14 mouse cellular contexts compared by ENCODE assay signal in genomic region chr6:17515775-17516460, GRCm38 (mm10). TPM values are rescaled to one million over a fixed set of nuclear protein-coding genes. Genes with fewer than 3 reads are reported as not detected.
A peak's percentile ranks its signal among the peaks of the same experiment; 100 is the strongest.
DNase-seq lines count a peak whose midpoint lies in the region; ATAC-seq lines count a peak whose summit lies in the region.
"Had no signal": no experiment of that assay in that cellular context is flagged by ENCODE, and none has a peak within 500 bp of the region (broad histone marks: within the 10 kb centered on the region; RNA-seq: fewer than 3 reads in every experiment).

No protein-coding gene starts in this region.

- no peaks in the 10 kb centered on the region for H3K27me3 ChIP-seq in kidney, embryonic 16.5 days (ENCODE audit: insufficient read depth, low read length)
- H3K27me3 ChIP-seq in midbrain, embryonic 15.5 days (replicated peaks): no peaks in the 10 kb centered on the region
- no peaks in the 10 kb centered on the region for H3K27me3 ChIP-seq in midbrain, embryonic 13.5 days
- no peaks in the 10 kb centered on the region for H3K27me3 ChIP-seq in neural tube, embryonic 15.5 days (replicated peaks)

- H3K4me2 ChIP-seq in kidney, embryonic 16.5 days (replicated peaks; ENCODE audit: low read depth, low read length): no peak overlapping the region
- no peak overlapping the region for H3K4me2 ChIP-seq in midbrain, embryonic 15.5 days
- H3K4me2 ChIP-seq in midbrain, embryonic 13.5 days (replicated peaks): no peak overlapping the region
- no peak overlapping the region for H3K4me2 ChIP-seq in neural tube, embryonic 15.5 days
- H3K4me2 ChIP-seq: hindbrain, embryonic 14.5 days had no signal

- no peaks in the 10 kb centered on the region for H3K9me3 ChIP-seq in kidney, embryonic 16.5 days (ENCODE audit: low read length)
- H3K9me3 ChIP-seq in midbrain, embryonic 15.5 days: no peaks in the 10 kb centered on the region
- no peaks in the 10 kb centered on the region for H3K9me3 ChIP-seq in midbrain, embryonic 13.5 days
- H3K9me3 ChIP-seq in neural tube, embryonic 15.5 days (replicated peaks): no peaks in the 10 kb centered on the region

- 0 out of 2 replicates have a peak, but pooled peaks have one; percentile 39 for ATAC-seq in kidney, embryonic 16.5 days (ENCODE audit: low FRiP score, low TSS enrichment)
- ATAC-seq in midbrain, embryonic 15.5 days (replicated peaks): 0 out of 2 replicates have a peak, but pooled peaks have one; percentile 45
- ATAC-seq in midbrain, embryonic 13.5 days: no peak
- no peak for ATAC-seq in neural tube, embryonic 15.5 days (ENCODE audit: low FRiP score)
- ATAC-seq: forebrain, postnatal 0 days had no signal

- H3K4me1 ChIP-seq in kidney, embryonic 16.5 days (ENCODE audit: insufficient read depth, low read length): peaks cover 12% of the 10 kb centered on the region; the same call in 1 of the 2 replicates
- peaks cover 4% of the 10 kb centered on the region; the same call in 1 of the 2 replicates for H3K4me1 ChIP-seq in midbrain, embryonic 15.5 days
- H3K4me1 ChIP-seq in midbrain, embryonic 13.5 days (replicated peaks): peaks cover 6% of the 10 kb centered on the region
- no peaks in the 10 kb centered on the region for H3K4me1 ChIP-seq in neural tube, embryonic 15.5 days

- H3K27ac ChIP-seq in kidney, embryonic 16.5 days (ENCODE audit: low read length): peak overlapping the region; percentile 55
- H3K27ac ChIP-seq in midbrain, embryonic 15.5 days: no peak overlapping the region
- H3K27ac ChIP-seq in midbrain, embryonic 13.5 days: no peak overlapping the region
- no peak overlapping the region for H3K27ac ChIP-seq in neural tube, embryonic 15.5 days (replicated peaks)
- H3K27ac ChIP-seq: hindbrain, embryonic 14.5 days; liver, embryonic 14.5 days had no signal

- 27% methylated on average over 7 of the region's 7 CpGs for WGBS in kidney, embryonic 16.5 days
- 38% methylated on average over 7 of the region's 7 CpGs for WGBS in midbrain, embryonic 15.5 days
- 36% methylated on average over 7 of the region's 7 CpGs for WGBS in midbrain, embryonic 13.5 days
- 41% methylated on average over 7 of the region's 7 CpGs for WGBS in neural tube, embryonic 15.5 days

- H3K9ac ChIP-seq in kidney, embryonic 16.5 days (replicated peaks; ENCODE audit: low read length): no peak overlapping the region
- no peak overlapping the region for H3K9ac ChIP-seq in midbrain, embryonic 15.5 days
- H3K9ac ChIP-seq in midbrain, embryonic 13.5 days (replicated peaks): no peak overlapping the region
- no peak overlapping the region for H3K9ac ChIP-seq in neural tube, embryonic 15.5 days (replicated peaks)
- H3K9ac ChIP-seq: forebrain, postnatal 0 days; hindbrain, embryonic 14.5 days; liver, embryonic 14.5 days had no signal

- peak; percentile 42 for DNase-seq in embryo, embryonic 10 days (ENCODE audit: low spot score)
- DNase-seq in embryo, embryonic 9.5 days (ENCODE audit: extremely low spot score): no peak
- DNase-seq in kidney, postnatal 10 days: no peak
- DNase-seq in left cerebral cortex, adult 11 months (ENCODE audit: low spot score): no peak
- DNase-seq: cerebellum, adult 18-20 months; forebrain, postnatal 0 days; kidney, postnatal 25 days; layer of hippocampus, postnatal 36 days had no signal

- H3K36me3 ChIP-seq in kidney, embryonic 16.5 days (ENCODE audit: insufficient read depth, low read length): peaks cover 3% of the 10 kb centered on the region; the same call in 1 of the 2 replicates
- no peaks in the 10 kb centered on the region for H3K36me3 ChIP-seq in midbrain, embryonic 15.5 days (replicated peaks)
- no peaks in the 10 kb centered on the region for H3K36me3 ChIP-seq in midbrain, embryonic 13.5 days
- no peaks in the 10 kb centered on the region for H3K36me3 ChIP-seq in neural tube, embryonic 15.5 days

- no peak overlapping the region for H3K4me3 ChIP-seq in kidney, embryonic 16.5 days (ENCODE audit: low read length)
- no peak overlapping the region for H3K4me3 ChIP-seq in midbrain, embryonic 15.5 days
- no peak overlapping the region for H3K4me3 ChIP-seq in midbrain, embryonic 13.5 days (replicated peaks)
- H3K4me3 ChIP-seq in neural tube, embryonic 15.5 days (replicated peaks): no peak overlapping the region

RNA-seq across cellular contexts. Expression of gene Met, which starts 52.3 kb away (rescaled TPM):
- polyA plus RNA-seq in kidney, embryonic 16.5 days (2015; fragmentation: Nextera tagmentation; extraction: Ambion mirVana): 18.5 and 20.5 TPM in 2 replicates
- polyA plus RNA-seq in midbrain, embryonic 15.5 days (2015; fragmentation: Nextera tagmentation; extraction: Ambion mirVana): 0.93 and 0.99 TPM in 2 replicates
- polyA plus RNA-seq in midbrain, embryonic 13.5 days (2015; fragmentation: Nextera tagmentation; extraction: Ambion mirVana): 0.89 TPM in 2 replicates
- polyA plus RNA-seq in neural tube, embryonic 15.5 days (2015; fragmentation: Nextera tagmentation; extraction: Ambion mirVana): 2.7 and 3.2 TPM in 2 replicates

Comparison
In these comparisons a context has a peak if more than half of its experiments do, and no peak if none do; other contexts are left out.
1. ATAC-seq: peak in kidney, embryonic 16.5 days (single experiment) and midbrain, embryonic 15.5 days (single experiment); none in midbrain, embryonic 13.5 days (single experiment) and neural tube, embryonic 15.5 days (single experiment).